Mouse (Mus musculus) olfactory bulb, adult 2 months (tissue): ENCODE results near the gene Zfp609.

Experiments
- CTCF ChIP-seq: fragments of 200-500 bp; IDR thresholded peaks from 2 replicates; pipeline ENCODE4 v1.5.1; 2012; ENCODE audit warnings: low read depth, mild to moderate bottlenecking, low read length, moderate library complexity; ENCODE audit not compliant: insufficient read depth
- POLR2A ChIP-seq: fragments of 200-500 bp; IDR thresholded peaks from 2 replicates; pipeline ENCODE4 v1.6.1; 2012; ENCODE audit warnings: mild to moderate bottlenecking, low read depth, low read length, moderate library complexity; ENCODE audit not compliant: insufficient read depth

DNA sequence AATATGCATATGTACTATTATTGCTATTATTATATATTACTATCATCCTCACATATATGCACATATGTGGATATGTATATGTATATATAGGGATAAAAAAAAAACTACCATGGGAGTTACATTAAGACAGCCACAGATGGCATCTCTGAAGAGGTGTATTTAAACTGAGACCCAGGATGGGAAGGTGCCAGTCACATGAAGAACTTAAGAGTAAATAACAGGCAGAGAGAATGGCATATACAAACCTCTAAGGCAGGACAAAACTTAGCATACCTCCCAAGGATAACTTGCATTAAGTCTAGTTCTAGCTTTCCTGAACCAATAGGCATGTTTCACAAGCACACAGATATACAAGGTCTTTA is 83.6 kb downstream of the Zfp609 start:
- TF ChIP-seq CTCF (no peak), POLR2A (no peak)
